Mouse (Mus musculus) ES-E14 (cell line): ENCODE data around the gene Mea1.

Experiments used
- HCFC1 ChIP-seq: IDR thresholded peaks from 2 replicates; pipeline ENCODE4 v1.6.1; 2012; ENCODE audit warnings: low read length, inconsistent platforms, borderline replicate concordance; ENCODE audit not compliant: insufficient read depth
- ZC3H11A ChIP-seq: IDR thresholded peaks from 2 replicates; pipeline ENCODE4 v1.6.1; 2012; ENCODE audit warnings: low read depth, mild to moderate bottlenecking, inconsistent platforms, low read length, borderline replicate concordance
- ZNF384 ChIP-seq: IDR thresholded peaks from 2 replicates; pipeline ENCODE4 v1.6.1; 2012; ENCODE audit warnings: low read depth, low read length, inconsistent platforms

- TF ChIP-seq HCFC1 = no peak
- TF ChIP-seq ZC3H11A = no peak
- no peak for TF ChIP-seq ZNF384
These were observed 31.3 kb upstream of the Mea1 start for GRCm38 (mm10) chr17:46647279-46647678.
